Mouse (Mus musculus) liver, embryonic 12.5 days (tissue): Measurements from ENCODE around the gene Tmem150c. TPM values are rescaled to one million over a fixed set of nuclear protein-coding genes. Genes with fewer than 3 reads are reported as not detected.

ENCODE experiments used
- ATAC-seq: fragments of 200-750 bp; cut with Nextera tagmentation; 2 replicates; pipeline ENCODE4 v1.8.0; 2017; ENCODE audit warnings: moderate number of reproducible peaks, mild to moderate bottlenecking, moderate library complexity
- H3K27ac ChIP-seq: fragments of 300-500 bp; sonication (generic); 2 replicates; pipeline ENCODE4 v1.5.1; 2016; ENCODE audit warnings: mild to moderate bottlenecking
- H3K27me3 ChIP-seq: fragments of 300-500 bp; sonication (generic); replicated peaks from 2 replicates; pipeline ENCODE4 v1.6.1; 2016; ENCODE audit warnings: mild to moderate bottlenecking, moderate library complexity
- H3K36me3 ChIP-seq: fragments of 300-500 bp; sonication (generic); 2 replicates; pipeline ENCODE4 v1.6.1; 2016; ENCODE audit warnings: mild to moderate bottlenecking, moderate library complexity
- H3K4me1 ChIP-seq: fragments of 300-500 bp; sonication (generic); 2 replicates; pipeline ENCODE4 v1.6.1; 2016
- H3K4me2 ChIP-seq: fragments of 300-500 bp; sonication (generic); 2 replicates; pipeline ENCODE4 v1.6.1; 2016; ENCODE audit warnings: mild to moderate bottlenecking, moderate library complexity
- H3K4me3 ChIP-seq: fragments of 300-500 bp; sonication (generic); 2 replicates; pipeline ENCODE4 v1.5.1; 2016; ENCODE audit warnings: mild to moderate bottlenecking, moderate library complexity
- H3K9ac ChIP-seq: fragments of 300-500 bp; sonication (generic); 2 replicates; pipeline ENCODE4 v1.6.1; 2016; ENCODE audit warnings: mild to moderate bottlenecking, moderate library complexity
- H3K9me3 ChIP-seq: fragments of 300-500 bp; sonication (generic); replicated peaks from 2 replicates; pipeline ENCODE4 v1.6.1; 2016; ENCODE audit warnings: mild to moderate bottlenecking, moderate library complexity
- WGBS: fragments of 180-500 bp; shearing (Covaris S2); methylation state at CpG from one replicate; pipeline ENCODE4 v1.1.7; 2016; ENCODE audit not compliant: insufficient replicate concordance; 5-methylcytosine and 5-hydroxymethylcytosine counted together
- polyA plus RNA-seq: library from polyadenylated mRNA; unstranded; fragments of >200 nt; fragmentation: Nextera tagmentation; extraction: Ambion mirVana; gene quantifications from 2 replicates; pipeline ENCODE4 v1.2.1, GENCODE M21; 2016

Gene Tmem150c
- polyA plus RNA-seq, 1 experiment from 2014 or later, result 1.5 TPM

GRCm38 (mm10) chr5:100121170-100121569, 38.4 kb downstream of the Tmem150c start:
- no peak overlapping the region for H3K9ac ChIP-seq
- H3K27ac ChIP-seq, result no peak overlapping the region
- H3K4me3 ChIP-seq, result no peak overlapping the region
- H3K27me3 ChIP-seq, result peaks cover 21% of the 10 kb centered on the region
- no peaks in the 10 kb centered on the region for H3K9me3 ChIP-seq
- no peaks in the 10 kb centered on the region for H3K4me1 ChIP-seq
- no peak for ATAC-seq
- H3K36me3 ChIP-seq, result no peaks in the 10 kb centered on the region
- WGBS, result 43% methylated on average over 7 of the region's 7 CpGs
- H3K4me2 ChIP-seq, result no peak overlapping the region

GRCm38 (mm10) chr5:100120711-100121141, 38.9 kb downstream of the Tmem150c start:
- WGBS, result 8% methylated on average over 20 of the region's 20 CpGs
- Histone ChIP-seq H3K9ac (no peak overlapping the region), H3K4me1 (no peaks in the 10 kb centered on the region), H3K4me3 (no peak overlapping the region), H3K9me3 (no peaks in the 10 kb centered on the region), H3K4me2 (peak overlapping the region; percentile 34), H3K27me3 (peaks cover 21% of the 10 kb centered on the region), H3K36me3 (no peaks in the 10 kb centered on the region), H3K27ac (no peak overlapping the region)
- ATAC-seq, result no peak

- Histone ChIP-seq H3K9ac (no peak overlapping the region), H3K9me3 (no peaks in the 10 kb centered on the region), H3K27me3 (peaks cover 21% of the 10 kb centered on the region), H3K4me2 (no peak overlapping the region), H3K36me3 (no peaks in the 10 kb centered on the region), H3K4me1 (no peaks in the 10 kb centered on the region), H3K27ac (no peak overlapping the region), H3K4me3 (no peak overlapping the region)
- 43% methylated on average over 8 of the region's 8 CpGs for WGBS
- no peak for ATAC-seq
These were observed 40.3 kb downstream of the Tmem150c start for GRCm38 (mm10) chr5:100119331-100119730.

GRCm38 (mm10) chr5:100113403-100113802, 46.2 kb downstream of the Tmem150c start:
- Histone ChIP-seq H3K4me1 (no peaks in the 10 kb centered on the region), H3K27me3 (no peaks in the 10 kb centered on the region), H3K9me3 (no peaks in the 10 kb centered on the region), H3K4me2 (no peak overlapping the region), H3K9ac (no peak overlapping the region), H3K27ac (no peak overlapping the region), H3K36me3 (no peaks in the 10 kb centered on the region), H3K4me3 (no peak overlapping the region)
- no peak for ATAC-seq
- WGBS, result 45% methylated on average over 5 of the region's 5 CpGs

GRCm38 (mm10) chr5:100110581-100110980, 49.0 kb downstream of the Tmem150c start:
- WGBS, result 52% methylated on average over 3 of the region's 3 CpGs
- Histone ChIP-seq H3K4me2 (no peak overlapping the region), H3K36me3 (no peaks in the 10 kb centered on the region), H3K4me3 (no peak overlapping the region), H3K9ac (no peak overlapping the region), H3K9me3 (no peaks in the 10 kb centered on the region), H3K27ac (no peak overlapping the region), H3K4me1 (no peaks in the 10 kb centered on the region), H3K27me3 (no peaks in the 10 kb centered on the region)
- ATAC-seq, result no peak

- no peak for ATAC-seq
These were observed 49.9 kb downstream of the Tmem150c start for GRCm38 (mm10) chr5:100109543-100110282.

GRCm38 (mm10) chr5:100108866-100109265, 50.7 kb downstream of the Tmem150c start:
- Histone ChIP-seq H3K27me3 (no peaks in the 10 kb centered on the region), H3K4me1 (no peaks in the 10 kb centered on the region), H3K9ac (no peak overlapping the region), H3K27ac (no peak overlapping the region), H3K36me3 (no peaks in the 10 kb centered on the region), H3K4me2 (no peak overlapping the region), H3K4me3 (no peak overlapping the region), H3K9me3 (no peaks in the 10 kb centered on the region)
- ATAC-seq, result no peak
- 72% methylated on average over 9 of the region's 9 CpGs for WGBS

More at GRCm38 (mm10) chr5:100109543-100110282, 49.9 kb downstream of the Tmem150c start:
- no peaks in the 10 kb centered on the region for H3K27me3 ChIP-seq
- no peak overlapping the region for H3K27ac ChIP-seq
- H3K36me3 ChIP-seq, result no peaks in the 10 kb centered on the region
- no peak overlapping the region for H3K4me3 ChIP-seq
- WGBS, result 41% methylated on average over 7 of the region's 7 CpGs
- no peaks in the 10 kb centered on the region for H3K9me3 ChIP-seq
- H3K4me1 ChIP-seq, result no peaks in the 10 kb centered on the region
- no peak overlapping the region for H3K9ac ChIP-seq
- no peak overlapping the region for H3K4me2 ChIP-seq

- no peak overlapping the region for H3K4me3 ChIP-seq
- H3K9ac ChIP-seq, result no peak overlapping the region
- H3K9me3 ChIP-seq, result no peaks in the 10 kb centered on the region
- no peaks in the 10 kb centered on the region for H3K36me3 ChIP-seq
- H3K27me3 ChIP-seq, result 0 out of 2 replicates have a peak, but pooled peaks cover 4% of the 10 kb centered on the region
- no peak for ATAC-seq
- 89% methylated on average over 1 of the region's 1 CpGs for WGBS
- no peak overlapping the region for H3K4me2 ChIP-seq
- H3K27ac ChIP-seq, result no peak overlapping the region
- H3K4me1 ChIP-seq, result no peaks in the 10 kb centered on the region
These were observed 57.2 kb downstream of the Tmem150c start for GRCm38 (mm10) chr5:100102395-100102794.

- H3K4me1 ChIP-seq, result no peaks in the 10 kb centered on the region
- H3K36me3 ChIP-seq, result no peaks in the 10 kb centered on the region
- no peak overlapping the region for H3K27ac ChIP-seq
- H3K9me3 ChIP-seq, result no peaks in the 10 kb centered on the region
- no peak overlapping the region for H3K9ac ChIP-seq
- WGBS, result 73% methylated on average over 4 of the region's 4 CpGs
- no peak overlapping the region for H3K4me2 ChIP-seq
- H3K4me3 ChIP-seq, result no peak overlapping the region
- H3K27me3 ChIP-seq, result 0 out of 2 replicates have a peak, but pooled peaks cover 4% of the 10 kb centered on the region
- ATAC-seq, result no peak
These were observed 61.6 kb downstream of the Tmem150c start for GRCm38 (mm10) chr5:100097967-100098366.

GRCm38 (mm10) chr5:100096955-100097354, 62.7 kb downstream of the Tmem150c start:
- Histone ChIP-seq H3K27me3 (0 out of 2 replicates have a peak, but pooled peaks cover 4% of the 10 kb centered on the region), H3K4me1 (no peaks in the 10 kb centered on the region), H3K4me3 (no peak overlapping the region), H3K9me3 (no peaks in the 10 kb centered on the region), H3K27ac (no peak overlapping the region), H3K9ac (no peak overlapping the region), H3K4me2 (no peak overlapping the region), H3K36me3 (no peaks in the 10 kb centered on the region)
- no peak for ATAC-seq
- WGBS, result 45% methylated on average over 5 of the region's 5 CpGs

- H3K4me2 ChIP-seq, result no peak overlapping the region
- no peak overlapping the region for H3K9ac ChIP-seq
- no peaks in the 10 kb centered on the region for H3K9me3 ChIP-seq
- WGBS, result 33% methylated on average over 17 of the region's 17 CpGs
- no peaks in the 10 kb centered on the region for H3K4me1 ChIP-seq
- no peak overlapping the region for H3K27ac ChIP-seq
- no peaks in the 10 kb centered on the region for H3K36me3 ChIP-seq
- H3K27me3 ChIP-seq, result 0 out of 2 replicates have a peak, but pooled peaks cover 4% of the 10 kb centered on the region
- ATAC-seq, result no peak
- H3K4me3 ChIP-seq, result no peak overlapping the region
These were observed 68.0 kb downstream of the Tmem150c start for GRCm38 (mm10) chr5:100091602-100092001.

- Histone ChIP-seq H3K36me3 (no peaks in the 10 kb centered on the region), H3K4me2 (no peak overlapping the region), H3K9me3 (no peaks in the 10 kb centered on the region), H3K4me1 (no peaks in the 10 kb centered on the region), H3K27me3 (0 out of 2 replicates have a peak, but pooled peaks cover 4% of the 10 kb centered on the region), H3K4me3 (no peak overlapping the region), H3K9ac (no peak overlapping the region), H3K27ac (no peak overlapping the region)
- 55% methylated on average over 10 of the region's 10 CpGs for WGBS
- no peak for ATAC-seq
These were observed 68.4 kb downstream of the Tmem150c start for GRCm38 (mm10) chr5:100091263-100091594.
